Mouse (Mus musculus): ENCODE results near the gene Derl2. TPM values are rescaled to one million over a fixed set of nuclear protein-coding genes. Genes with fewer than 3 reads are reported as not detected.

The Derl2 gene
- polyA plus RNA-seq (2012; rRNA removed) = 2.5 and 3.3 TPM in 2 replicates

GRCm38 (mm10) chr11:71019201-71020068, at the start of gene Derl2, which contains the start of gene Mis12:
Gene Derl2, minus strand, starts transcription at chr11:71019841.
Gene Mis12, plus strand, starts transcription at chr11:71019611.

DNA sequence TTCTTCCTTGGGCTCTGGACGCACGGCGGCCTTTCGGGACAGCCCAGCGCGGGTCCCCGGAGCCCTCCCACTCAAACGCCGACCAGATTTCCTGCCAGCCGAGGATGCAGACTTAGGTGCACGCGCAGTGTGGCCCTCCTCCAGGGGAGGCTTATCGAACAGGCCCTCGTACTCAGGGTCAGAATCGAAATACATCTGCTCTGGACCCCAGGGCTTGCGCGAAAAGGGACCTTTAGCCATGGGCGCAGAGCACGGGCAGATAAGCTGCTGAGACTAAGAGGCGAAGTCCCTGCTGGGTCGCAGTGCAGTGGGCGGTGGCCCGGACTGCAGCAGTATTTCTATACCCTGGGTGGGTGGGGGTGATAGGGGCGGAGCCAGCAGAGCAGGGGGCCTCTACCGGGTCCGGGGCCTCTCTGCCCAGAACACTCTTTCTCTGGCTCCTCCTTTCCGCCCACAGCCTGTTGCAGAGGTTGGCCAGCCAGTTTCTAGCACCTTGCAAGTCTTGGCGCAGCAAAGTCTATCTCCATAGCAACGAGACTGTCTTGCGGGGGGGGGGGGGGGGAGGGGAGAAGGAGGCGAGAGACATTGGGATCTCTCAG, 13.6 kb upstream of the Derl2 start, which contains the start of gene 6330403K07Rik:
6330403K07Rik (minus strand) TSS at position 351 of the 599 bp plus-strand sequence.

DNA sequence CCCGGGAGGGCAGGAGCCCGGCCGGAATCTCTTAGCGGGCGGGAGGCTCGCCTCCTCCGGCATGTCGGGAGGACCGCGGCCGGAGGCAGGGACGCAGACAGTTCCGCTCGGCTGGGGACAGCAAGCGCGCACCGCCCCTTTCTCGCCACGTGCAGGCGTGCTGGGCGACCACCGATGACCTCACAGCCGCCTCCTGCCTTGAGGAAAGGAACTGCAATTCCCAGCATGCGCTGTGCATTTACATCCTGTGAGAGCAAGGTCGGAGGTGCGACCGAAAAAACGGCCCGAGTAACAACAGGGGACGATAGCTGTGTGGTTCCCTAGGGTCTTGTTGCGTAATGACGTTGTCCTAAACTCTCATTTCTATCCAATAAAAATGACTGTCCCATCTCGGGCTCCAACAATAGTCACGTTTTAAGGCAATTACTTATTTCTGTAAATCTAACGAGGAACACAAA, 15.3 kb downstream of the Derl2 start, which contains the start of gene Dhx33:
Dhx33 (minus strand) TSS at position 122 of the 458 bp plus-strand sequence.

GRCm38 (mm10) chr11:70982557-70983228, 36.9 kb downstream of the Derl2 start, which contains the start of gene C1qbp:
Gene C1qbp, minus strand, starts transcription at chr11:70983026.

DNA sequence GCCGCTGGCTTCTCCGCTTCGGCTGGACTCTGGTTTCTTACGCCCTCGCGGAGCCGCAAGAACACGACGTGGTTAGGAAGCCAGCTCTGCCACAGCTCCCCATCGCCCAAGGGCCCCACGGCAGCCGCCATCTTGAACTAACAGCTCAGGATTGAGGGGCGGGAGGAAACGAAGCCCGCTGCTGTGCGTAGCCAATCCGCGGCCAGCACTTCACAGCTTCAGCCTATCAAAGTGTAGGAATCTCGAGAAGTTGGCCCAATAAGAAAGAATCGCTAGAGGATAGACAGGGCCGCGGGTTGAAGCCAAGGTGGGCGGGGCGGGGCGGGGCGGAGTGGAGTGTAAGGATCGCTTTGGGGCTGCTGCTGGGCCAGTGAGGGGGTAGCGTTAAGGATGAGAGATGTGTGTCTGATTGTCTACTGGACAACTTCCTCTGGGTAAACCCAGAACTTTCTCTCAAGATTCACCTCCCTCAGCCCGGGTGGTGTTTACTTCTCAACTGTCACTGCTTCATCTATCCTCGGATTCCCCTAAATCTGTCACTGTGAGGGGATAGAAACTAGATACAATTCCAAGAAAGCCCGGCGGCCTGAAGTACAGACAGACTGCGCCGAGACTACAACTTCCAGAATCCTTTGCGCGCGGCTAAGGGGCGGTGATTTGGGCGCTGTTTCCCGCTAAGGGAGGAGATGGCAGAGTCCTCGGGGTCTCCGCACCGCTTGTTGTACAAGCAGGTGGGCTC, 49.7 kb downstream of the Derl2 start, which contains the start of the genes Nup88 and Rpain:
Nup88 (minus strand) TSS at position 153 of the 739 bp plus-strand sequence.
Rpain (plus strand) TSS at position 393 of the 739 bp plus-strand sequence.

Other genes with a start within 250 kb of the Derl2 start
- 0.06 and 0.09 TPM in 2 replicates for gene Scimp, start 207.3 kb downstream of the Derl2 start, polyA plus RNA-seq (2012; rRNA removed)
- gene Rabep1, start 175.1 kb downstream of the Derl2 start, polyA plus RNA-seq (2012; rRNA removed) = 0.52 and 0.73 TPM in 2 replicates
- 6.4 and 8.3 TPM in 2 replicates for gene Nup88, start 49.9 kb downstream of the Derl2 start, polyA plus RNA-seq (2012; rRNA removed)
- gene Rpain, start 49.6 kb downstream of the Derl2 start, polyA plus RNA-seq (2012; rRNA removed) = 5.0 and 7.4 TPM in 2 replicates
- gene C1qbp, start 36.8 kb downstream of the Derl2 start, polyA plus RNA-seq (2012; rRNA removed) = 138 and 440 TPM in 2 replicates
- gene Dhx33, start 15.4 kb downstream of the Derl2 start, polyA plus RNA-seq (2012; rRNA removed) = 3.2 and 7.0 TPM in 2 replicates
- gene Mis12, start 230 bp downstream of the Derl2 start, polyA plus RNA-seq (2012; rRNA removed) = 0.22 and 0.41 TPM in 2 replicates
- gene 6330403K07Rik, start 13.7 kb upstream of the Derl2 start, polyA plus RNA-seq (2012; rRNA removed) = 0.69 and 1.2 TPM in 2 replicates
- not detected in 2 replicates for gene Nlrp1a, start 124.9 kb upstream of the Derl2 start, polyA plus RNA-seq (2012; rRNA removed)
- gene Nlrp1b, start 210.9 kb upstream of the Derl2 start, polyA plus RNA-seq (2012; rRNA removed) = 0.10 and 0.13 TPM in 2 replicates